Mouse (Mus musculus): ENCODE measurements around the gene Ltbp3. TPM values are rescaled to one million over a fixed set of nuclear protein-coding genes. Genes with fewer than 3 reads are reported as not detected.
A peak's percentile ranks its signal among the peaks of the same experiment; 100 is the strongest.

Ltbp3 gene
- polyA plus RNA-seq, 1 experiment from 2014 or later, result 22.3 TPM

DNA sequence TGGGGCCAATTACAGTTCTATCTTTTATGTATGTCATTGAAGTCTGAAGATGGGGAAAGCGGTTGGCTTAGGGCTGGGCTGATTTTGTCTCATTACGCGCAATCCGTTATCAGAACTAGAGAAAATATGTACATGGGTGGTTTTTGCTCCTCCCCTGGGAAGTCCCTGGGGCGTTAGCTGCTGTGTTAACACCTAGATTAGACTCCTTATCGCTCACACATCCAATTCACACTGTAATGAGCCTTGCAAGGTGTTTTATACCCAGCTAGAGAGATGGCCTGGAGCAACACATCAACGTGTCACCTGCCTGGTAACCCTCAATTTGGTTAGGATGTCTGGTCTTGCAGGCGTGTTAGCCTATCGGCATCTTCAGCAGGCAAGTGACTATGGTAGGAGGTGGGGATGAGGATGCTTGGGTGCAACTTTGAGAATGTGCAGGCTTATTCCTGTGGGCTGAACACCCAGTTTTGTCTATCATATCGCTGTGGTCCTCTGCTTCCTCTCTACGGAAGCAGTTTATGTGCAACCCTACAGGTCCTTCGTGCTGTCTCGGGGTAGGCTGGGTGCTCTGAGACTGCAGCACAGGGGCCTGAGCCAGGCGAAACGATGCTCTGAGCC, 13.6 kb upstream of the Ltbp3 start:
- no peaks in the 10 kb centered on the region for H3K36me3 ChIP-seq (ENCODE audit: insufficient read depth, low read length)
- ATAC-seq (replicated peaks; ENCODE audit: low FRiP score, low read depth), result no peak
- peak overlapping the region; percentile 70 for H3K4me2 ChIP-seq (ENCODE audit: low read length)
- H3K9ac ChIP-seq (ENCODE audit: low read depth, low read length), result peak overlapping the region; percentile 24; the same call in 1 of the 2 replicates
- DNase-seq (ENCODE audit: low spot score), result no peak
- H3K27ac ChIP-seq, result peak overlapping the region; percentile 67
- TF ChIP-seq CTCF (IDR thresholded peaks at IDR 0.05; ENCODE audit: low read depth), result no peak
- H3K27me3 ChIP-seq (ENCODE audit: insufficient read depth, low read length), result no peaks in the 10 kb centered on the region
- H3K9me3 ChIP-seq (replicated peaks; ENCODE audit: low read length), result no peaks in the 10 kb centered on the region
- H3K4me3 ChIP-seq (replicated peaks; ENCODE audit: low read depth, low read length), result peak overlapping the region; percentile 85; the same call in 1 of the 2 replicates
- H3K4me1 ChIP-seq (replicated peaks; ENCODE audit: insufficient read depth, low read length), result peaks cover 41% of the 10 kb centered on the region
- WGBS, result 65% methylated on average over 15 of the region's 15 CpGs

GRCm38 (mm10) chr19:5727701-5728100, 13.0 kb upstream of the Ltbp3 start:
- Histone ChIP-seq H3K4me3 (replicated peaks; ENCODE audit: low read depth, low read length) (peak overlapping the region; percentile 85; the same call in 1 of the 2 replicates), H3K9ac (ENCODE audit: low read depth, low read length) (peak overlapping the region; percentile 24; the same call in 1 of the 2 replicates), H3K36me3 (ENCODE audit: insufficient read depth, low read length) (no peaks in the 10 kb centered on the region), H3K27ac (peak overlapping the region; percentile 67), H3K9me3 (replicated peaks; ENCODE audit: low read length) (no peaks in the 10 kb centered on the region), H3K4me1 (replicated peaks; ENCODE audit: insufficient read depth, low read length) (peaks cover 41% of the 10 kb centered on the region), H3K27me3 (ENCODE audit: insufficient read depth, low read length) (no peaks in the 10 kb centered on the region), H3K4me2 (ENCODE audit: low read length) (peak overlapping the region; percentile 70)
- DNase-seq (ENCODE audit: low spot score) (peak; percentile 91), ATAC-seq (replicated peaks; ENCODE audit: low FRiP score, low read depth) (no peak)
- TF ChIP-seq CTCF (IDR thresholded peaks at IDR 0.05; ENCODE audit: low read depth), result peak; percentile 99
- WGBS, result 3% methylated on average over 14 of the region's 14 CpGs

DNA sequence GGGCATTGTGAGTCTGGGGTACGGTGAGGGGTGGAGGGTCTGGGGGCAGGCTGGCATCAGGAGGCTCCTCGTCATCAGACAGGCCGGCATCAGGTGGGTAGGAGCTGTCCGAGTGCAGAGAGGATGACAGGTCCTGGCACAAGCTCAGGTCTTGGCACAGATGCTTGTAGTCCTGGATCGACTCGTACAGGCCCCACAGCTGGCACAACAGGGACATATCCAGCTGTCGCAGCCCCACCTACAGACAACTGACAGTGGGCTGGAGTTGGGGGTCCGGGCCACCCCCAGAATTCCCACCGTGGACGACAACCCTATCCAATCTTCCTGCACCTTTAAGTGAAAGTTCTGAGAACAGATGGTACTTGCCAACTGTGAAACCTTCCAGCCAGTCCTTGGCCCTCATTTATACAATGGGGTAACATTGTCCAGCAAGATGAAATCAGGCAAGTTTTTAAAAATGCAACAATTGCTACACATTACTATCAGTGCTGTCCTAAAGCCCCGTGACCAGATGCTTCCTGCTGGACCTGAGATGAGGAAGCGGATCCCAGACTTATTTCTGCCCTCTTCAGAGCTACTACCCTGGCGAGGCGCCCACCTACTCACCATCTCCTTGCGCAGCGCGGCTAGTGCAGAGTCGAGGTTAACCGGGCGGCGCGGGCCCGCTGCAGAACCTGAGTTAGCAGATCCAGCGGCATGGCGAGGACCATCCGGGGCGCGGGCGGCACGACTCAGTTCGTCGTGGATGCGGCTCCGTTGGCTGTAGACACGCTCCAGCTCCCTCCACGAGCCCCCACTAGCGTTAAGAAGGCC, 11.9 kb upstream of the Ltbp3 start:
- WGBS, result 7% methylated on average over 37 of the region's 37 CpGs
- H3K4me1 ChIP-seq (replicated peaks; ENCODE audit: insufficient read depth, low read length), result peaks cover 41% of the 10 kb centered on the region

DNA sequence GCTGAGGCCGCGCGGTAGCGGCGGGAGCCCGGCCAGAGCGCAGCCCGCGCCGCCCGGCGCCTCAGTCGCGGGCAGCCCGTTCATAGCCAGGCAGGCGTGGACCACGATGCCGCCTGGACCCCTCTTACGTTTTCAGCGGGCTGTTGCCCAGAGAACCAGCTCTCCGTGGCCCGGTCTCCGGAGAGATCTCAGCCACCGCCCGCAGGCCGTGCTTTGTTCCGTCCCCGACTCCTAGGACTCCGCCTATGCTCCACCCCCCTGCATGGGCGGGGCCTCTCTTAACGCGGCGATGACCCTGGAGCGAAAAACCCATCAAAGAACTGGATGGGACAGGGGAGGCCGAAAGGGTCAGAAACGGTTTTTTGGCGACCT, 11.3 kb upstream of the Ltbp3 start, which contains the start of gene Fam89b:
Gene Fam89b, minus strand, starts transcription at position 210 of the 372 bp plus-strand sequence.
- Histone ChIP-seq H3K4me2 (ENCODE audit: low read length) (peak within 1 kb of the TSS; percentile 70), H3K9ac (ENCODE audit: low read depth, low read length) (peak within 1 kb of the TSS; percentile 92), H3K36me3 (ENCODE audit: insufficient read depth, low read length) (no peaks in the 10 kb centered on the region), H3K27ac (peak within 1 kb of the TSS; percentile 84), H3K4me3 (replicated peaks; ENCODE audit: low read depth, low read length) (peak within 1 kb of the TSS; percentile 85), H3K4me1 (replicated peaks; ENCODE audit: insufficient read depth, low read length) (peaks cover 41% of the 10 kb centered on the region), H3K9me3 (replicated peaks; ENCODE audit: low read length) (no peaks in the 10 kb centered on the region), H3K27me3 (ENCODE audit: insufficient read depth, low read length) (no peaks in the 10 kb centered on the region)
- under 1% methylated on average over 34 of the region's 37 CpGs for WGBS
- DNase-seq (ENCODE audit: low spot score) (peak; percentile 95), ATAC-seq (replicated peaks; ENCODE audit: low FRiP score, low read depth) (peak; percentile 53)
- no peak for TF ChIP-seq CTCF (IDR thresholded peaks at IDR 0.05; ENCODE audit: low read depth)

More for the DNA sequence above, 11.9 kb upstream of the Ltbp3 start:
- peak overlapping the region; percentile 70 for H3K4me2 ChIP-seq (ENCODE audit: low read length)
- H3K9ac ChIP-seq (ENCODE audit: low read depth, low read length), result peak overlapping the region; percentile 92
- DNase-seq (ENCODE audit: low spot score) (peak; percentile 71), ATAC-seq (replicated peaks; ENCODE audit: low FRiP score, low read depth) (0 out of 2 replicates have a peak, but pooled peaks have one; percentile 9)
- peak overlapping the region; percentile 85 for H3K4me3 ChIP-seq (replicated peaks; ENCODE audit: low read depth, low read length)
- H3K9me3 ChIP-seq (replicated peaks; ENCODE audit: low read length), result no peaks in the 10 kb centered on the region
- no peaks in the 10 kb centered on the region for H3K27me3 ChIP-seq (ENCODE audit: insufficient read depth, low read length)
- H3K36me3 ChIP-seq (ENCODE audit: insufficient read depth, low read length), result no peaks in the 10 kb centered on the region
- TF ChIP-seq CTCF (IDR thresholded peaks at IDR 0.05; ENCODE audit: low read depth), result no peak
- peak overlapping the region; percentile 84 for H3K27ac ChIP-seq

DNA sequence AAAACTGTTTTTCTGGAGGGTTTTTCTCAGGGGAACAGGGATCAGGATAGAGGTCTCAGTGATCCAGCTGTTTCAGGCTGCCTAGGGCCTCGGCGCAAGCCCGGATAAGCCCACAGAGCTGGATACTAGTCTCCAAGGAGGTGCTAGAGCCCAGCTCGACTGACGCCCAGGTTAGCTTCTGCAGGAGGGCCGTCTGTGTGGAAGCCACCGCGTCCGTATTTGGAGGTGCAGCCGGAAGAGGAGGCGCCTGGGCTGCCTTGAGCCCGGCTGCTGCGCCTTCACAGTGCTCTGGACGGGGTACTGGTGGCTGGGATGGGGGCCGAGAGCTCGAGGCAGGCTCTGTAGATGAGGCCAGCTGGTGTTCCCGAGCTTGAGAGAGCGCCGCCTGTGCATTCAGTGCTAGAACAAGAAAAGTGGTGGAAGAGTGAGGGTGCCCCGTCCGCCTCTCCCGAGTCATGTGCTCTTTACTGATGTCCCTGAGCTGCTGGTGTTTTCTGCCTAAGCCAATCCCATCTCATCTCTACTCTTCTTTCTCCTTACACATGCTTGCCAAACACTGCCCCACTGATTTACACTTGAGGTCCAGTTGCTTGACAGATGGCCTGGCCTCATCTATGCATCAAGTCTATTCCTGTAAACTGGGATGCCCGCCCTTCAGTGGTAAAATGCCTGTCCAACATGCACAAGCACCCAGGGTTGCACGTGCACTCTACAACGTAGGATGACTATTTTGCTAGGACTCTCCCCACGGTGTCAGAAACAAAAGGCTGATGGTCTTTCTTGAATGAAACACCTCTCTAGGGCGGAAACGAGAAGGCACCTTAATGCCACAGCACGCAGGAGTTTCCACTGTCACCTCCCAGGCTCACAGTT, 10.2 kb upstream of the Ltbp3 start:
- DNase-seq (ENCODE audit: low spot score), result no peak
- no peak for TF ChIP-seq CTCF (IDR thresholded peaks at IDR 0.05; ENCODE audit: low read depth)
- Histone ChIP-seq H3K27me3 (ENCODE audit: insufficient read depth, low read length) (no peaks in the 10 kb centered on the region), H3K36me3 (ENCODE audit: insufficient read depth, low read length) (no peaks in the 10 kb centered on the region), H3K27ac (no peak overlapping the region), H3K9me3 (replicated peaks; ENCODE audit: low read length) (no peaks in the 10 kb centered on the region), H3K4me3 (replicated peaks; ENCODE audit: low read depth, low read length) (peak overlapping the region; percentile 66), H3K4me2 (ENCODE audit: low read length) (peak overlapping the region; percentile 95), H3K4me1 (replicated peaks; ENCODE audit: insufficient read depth, low read length) (peaks cover 35% of the 10 kb centered on the region), H3K9ac (ENCODE audit: low read depth, low read length) (peak overlapping the region; percentile 69; the same call in 1 of the 2 replicates)
- ATAC-seq (replicated peaks; ENCODE audit: low FRiP score, low read depth), result no peak
- 77% methylated on average over 29 of the region's 29 CpGs for WGBS
